Mouse (Mus musculus): Measurements from ENCODE around the gene Olfml2b. TPM values are rescaled to one million over a fixed set of nuclear protein-coding genes. Genes with fewer than 3 reads are reported as not detected.

The Olfml2b gene
- total RNA-seq, 2 experiments from 2014 or later = 5.1 to 5.2 TPM

GRCm38 (mm10) chr1:170728524-170728923 is 84.2 kb downstream of the Olfml2b start:
- DNase-seq (ENCODE audit: low spot score in 2 of 2) = no peak

DNA sequence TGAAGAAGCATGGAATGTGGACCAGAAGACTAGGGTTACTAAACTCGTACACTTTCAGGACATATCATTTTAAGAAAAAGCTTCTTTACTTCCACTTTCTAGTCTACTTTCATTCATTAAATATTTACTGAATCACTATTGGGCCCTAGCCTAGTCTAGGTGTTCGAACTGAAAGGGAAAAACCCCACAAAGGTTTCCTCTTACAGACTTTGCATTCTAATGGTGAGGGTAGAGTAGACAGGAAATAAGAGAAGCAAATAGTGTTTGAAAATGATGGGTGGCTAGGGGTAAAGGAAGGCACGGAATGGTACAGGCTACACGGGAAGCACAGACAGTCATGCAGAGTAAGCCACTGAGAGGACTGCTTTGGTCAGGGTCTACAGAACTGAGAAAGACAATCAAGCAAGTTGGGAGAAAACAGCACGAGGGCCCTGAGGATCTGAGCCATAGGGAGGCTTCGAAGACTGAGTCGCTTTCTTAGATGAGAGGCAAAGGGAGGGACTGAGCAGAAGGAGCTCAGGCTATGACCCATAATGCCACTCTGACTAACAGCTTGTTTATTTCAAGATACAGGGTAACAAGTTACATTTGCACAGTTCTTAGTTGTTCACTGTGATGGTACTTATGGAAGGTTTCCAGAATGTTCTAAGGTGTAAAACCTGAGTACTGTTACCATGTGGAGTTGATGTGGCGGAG is 85.1 kb downstream of the Olfml2b start:
- DNase-seq (ENCODE audit: low spot score in 2 of 2) = no peak

GRCm38 (mm10) chr1:170731865-170732595 is 87.7 kb downstream of the Olfml2b start:
- DNase-seq (ENCODE audit: low spot score in 2 of 2) = no peak

Other genes with a start within 250 kb of the Olfml2b start
- gene Nos1ap, start 54.7 kb upstream of the Olfml2b start, total RNA-seq (2021) = 10 to 100 TPM; 15.7 to 19.7 TPM
- gene Atf6, start 223.2 kb downstream of the Olfml2b start, total RNA-seq (2021) = 10 to 100 TPM; 34.8 to 36.9 TPM
- gene Gm26620, start 240.5 kb downstream of the Olfml2b start, total RNA-seq (2021) = under 1 TPM; 0.51 to 0.53 TPM
- 10 to 100 TPM; 13.5 to 18.2 TPM for gene Dusp12, start 241.0 kb downstream of the Olfml2b start, total RNA-seq (2021)